Mouse (Mus musculus) MEL (cell line): ENCODE results near the gene Bmp8a. TPM values are rescaled to one million over a fixed set of nuclear protein-coding genes. Genes with fewer than 3 reads are reported as not detected.

Source experiments
- DNase-seq: peaks from one replicate; pipeline ENCODE4 v3.0.0; 2011; ENCODE audit warnings: low read depth, low spot score
- H3K27ac ChIP-seq: 2 replicates; pipeline ENCODE4 v1.5.1; 2012; ENCODE audit warnings: low read depth, mild to moderate bottlenecking, control low read depth, low read length, moderate library complexity; ENCODE audit not compliant: control insufficient read depth
- H3K27me3 ChIP-seq, 2 experiments: fragments of 150-350 bp in 1 of 2; sonication (generic) in 1 of 2; 2 replicates each; pipeline ENCODE4 v1.6.1; 2012; ENCODE audit warnings: low read length in 2 of 2, mild to moderate bottlenecking in 2 of 2, improper control_type of control experiment in 1 of 2, moderate library complexity in 1 of 2; ENCODE audit not compliant: insufficient read depth in 2 of 2, control insufficient read depth in 1 of 2
- H3K36me3 ChIP-seq, 2 experiments: 2 replicates each; pipeline ENCODE4 v1.6.1; 2012 to 2014; ENCODE audit warnings: low read length in 2 of 2, improper control_type of control experiment in 1 of 2, inconsistent platforms in 1 of 2, mild to moderate bottlenecking in 1 of 2; ENCODE audit not compliant: insufficient read depth in 2 of 2, control insufficient read depth in 1 of 2
- H3K4me1 ChIP-seq, 2 experiments: fragments of 150-350 bp in 1 of 2; sonication (generic) in 1 of 2; 2 replicates each; pipeline ENCODE4 v1.6.1; 2012; ENCODE audit warnings: low read length in 2 of 2, improper control_type of control experiment in 1 of 2, mild to moderate bottlenecking in 1 of 2; ENCODE audit not compliant: insufficient read depth in 2 of 2, control insufficient read depth in 1 of 2
- H3K4me3 ChIP-seq, 2 experiments: fragments of 150-350 bp in 1 of 2; sonication (generic) in 1 of 2; 2 replicates each; pipeline ENCODE4 v1.5.1; 2012; ENCODE audit warnings: low read depth in 2 of 2, low read length in 2 of 2, mild to moderate bottlenecking in 2 of 2, moderate library complexity in 2 of 2, control low read depth in 1 of 2, improper control_type of control experiment in 1 of 2; ENCODE audit not compliant: control insufficient read depth in 1 of 2, insufficient read depth in 1 of 2
- H3K79me2 ChIP-seq: 2 replicates; pipeline ENCODE4 v1.6.1; 2012; ENCODE audit warnings: mild to moderate bottlenecking, low read length, moderate library complexity; ENCODE audit not compliant: control insufficient read depth, poor library complexity, insufficient read depth
- H3K9ac ChIP-seq: 2 replicates; pipeline ENCODE4 v1.6.1; 2012; ENCODE audit warnings: low read depth, mild to moderate bottlenecking, control low read depth, low read length, moderate library complexity; ENCODE audit not compliant: control insufficient read depth, poor library complexity, severe bottlenecking
- H3K9me3 ChIP-seq: fragments of 150-350 bp; sonication (generic); replicated peaks from 2 replicates; pipeline ENCODE4 v1.6.1; 2012; ENCODE audit warnings: mild to moderate bottlenecking, low read length, improper control_type of control experiment, moderate library complexity; ENCODE audit not compliant: insufficient read depth
- BHLHE40 ChIP-seq: IDR thresholded peaks from 2 replicates; pipeline ENCODE4 v1.6.1; 2012; ENCODE audit warnings: low read depth, mild to moderate bottlenecking, inconsistent platforms, low read length, improper control_type of control experiment, borderline replicate concordance
- CHD1 ChIP-seq: IDR thresholded peaks from 2 replicates; pipeline ENCODE4 v1.6.1; 2012; ENCODE audit warnings: low read depth, mild to moderate bottlenecking, inconsistent platforms, low read length, improper control_type of control experiment
- E2F4 ChIP-seq: IDR thresholded peaks from 2 replicates; pipeline ENCODE4 v1.6.1; 2011; ENCODE audit warnings: low read depth, low read length, improper control_type of control experiment, borderline replicate concordance
- ELF1 ChIP-seq: IDR thresholded peaks from 2 replicates; pipeline ENCODE4 v1.6.1; 2014; ENCODE audit warnings: low read depth, mild to moderate bottlenecking, inconsistent platforms, low read length, improper control_type of control experiment, moderate library complexity
- GABPA ChIP-seq: IDR thresholded peaks from 2 replicates; pipeline ENCODE4 v1.6.1; 2012; ENCODE audit warnings: low read depth, mild to moderate bottlenecking, inconsistent platforms, low read length, improper control_type of control experiment, moderate library complexity
- GATA1 ChIP-seq: IDR thresholded peaks from 2 replicates; pipeline ENCODE4 v1.6.1; 2011; ENCODE audit warnings: low read depth, low read length, improper control_type of control experiment
- HCFC1 ChIP-seq: IDR thresholded peaks from 2 replicates; pipeline ENCODE4 v1.6.1; 2012; ENCODE audit warnings: low read depth, mild to moderate bottlenecking, inconsistent platforms, low read length, improper control_type of control experiment, moderate library complexity
- JUND ChIP-seq: IDR thresholded peaks from 2 replicates; pipeline ENCODE4 v1.6.1; 2011; ENCODE audit warnings: low read depth, mild to moderate bottlenecking, improper control_type of control experiment, low read length
- KAT2A ChIP-seq: conservative IDR thresholded peaks from 2 replicates; pipeline ENCODE4 v1.6.1; 2012; ENCODE audit warnings: low read depth, low read length, improper control_type of control experiment, inconsistent platforms
- MAFK ChIP-seq: IDR thresholded peaks from 2 replicates; pipeline ENCODE4 v1.6.1; 2011; ENCODE audit warnings: low read depth, mild to moderate bottlenecking, low read length, improper control_type of control experiment, borderline replicate concordance
- MAX ChIP-seq: IDR thresholded peaks from 2 replicates; pipeline ENCODE4 v1.6.1; 2011; ENCODE audit warnings: low read length, improper control_type of control experiment
- MAZ ChIP-seq: IDR thresholded peaks from 2 replicates; pipeline ENCODE4 v1.6.1; 2012; ENCODE audit warnings: low read depth, mild to moderate bottlenecking, inconsistent platforms, low read length, improper control_type of control experiment
- MEF2A ChIP-seq: IDR thresholded peaks from 2 replicates; pipeline ENCODE4 v1.6.1; 2014; ENCODE audit warnings: low read depth, mild to moderate bottlenecking, inconsistent platforms, low read length, improper control_type of control experiment; ENCODE audit not compliant: poor library complexity, insufficient replicate concordance, severe bottlenecking; ENCODE audit errors: extremely low read depth
- NRF1 ChIP-seq: IDR thresholded peaks from 2 replicates; pipeline ENCODE4 v1.6.1; 2014; ENCODE audit warnings: low read depth, mild to moderate bottlenecking, inconsistent platforms, low read length, improper control_type of control experiment, moderate library complexity; ENCODE audit not compliant: poor library complexity, insufficient read depth, severe bottlenecking
- POLR2A ChIP-seq, 2 experiments: IDR thresholded peaks; 2 replicates each; pipeline ENCODE4 v1.6.1; 2011 to 2012; ENCODE audit warnings: low read length in 2 of 2, mild to moderate bottlenecking in 2 of 2, control low read depth in 1 of 2, improper control_type of control experiment in 1 of 2, low read depth in 1 of 2, moderate library complexity in 1 of 2; ENCODE audit not compliant: control insufficient read depth in 1 of 2, insufficient read depth in 1 of 2, poor library complexity in 1 of 2
- POLR2AphosphoS2 ChIP-seq: IDR thresholded peaks from 2 replicates; pipeline ENCODE4 v1.6.1; 2011; ENCODE audit warnings: low read length, improper control_type of control experiment
- RAD21 ChIP-seq: IDR thresholded peaks from 2 replicates; pipeline ENCODE4 v1.6.1; 2011; ENCODE audit warnings: mild to moderate bottlenecking, low read depth, low read length, improper control_type of control experiment
- RCOR1 ChIP-seq: IDR thresholded peaks from 2 replicates; pipeline ENCODE4 v1.6.1; 2012; ENCODE audit warnings: low read depth, mild to moderate bottlenecking, inconsistent platforms, low read length, improper control_type of control experiment
- SIN3A ChIP-seq: IDR thresholded peaks from 2 replicates; pipeline ENCODE4 v1.6.1; 2012; ENCODE audit warnings: low read length, improper control_type of control experiment, inconsistent platforms
- SMC3 ChIP-seq: IDR thresholded peaks from 2 replicates; pipeline ENCODE4 v1.6.1; 2011; ENCODE audit warnings: low read depth, low read length, improper control_type of control experiment
- TAL1 ChIP-seq: IDR thresholded peaks from 2 replicates; pipeline ENCODE4 v1.6.1; 2012; ENCODE audit warnings: mild to moderate bottlenecking, inconsistent platforms, low read length, moderate library complexity, mixed read lengths
- TCF12 ChIP-seq: IDR thresholded peaks from 2 replicates; pipeline ENCODE4 v1.6.1; 2014; ENCODE audit warnings: low read depth, mild to moderate bottlenecking, inconsistent platforms, low read length, improper control_type of control experiment, moderate library complexity
- USF1 ChIP-seq: IDR thresholded peaks from 2 replicates; pipeline ENCODE4 v1.6.1; 2014; ENCODE audit warnings: low read depth, mild to moderate bottlenecking, inconsistent platforms, low read length, improper control_type of control experiment, moderate library complexity
- USF2 ChIP-seq, 2 experiments: IDR thresholded peaks; 2 replicates each; pipeline ENCODE4 v1.6.1; 2011 to 2012; ENCODE audit warnings: improper control_type of control experiment in 2 of 2, low read length in 2 of 2, borderline replicate concordance in 1 of 2, inconsistent platforms in 1 of 2, low read depth in 1 of 2, mild to moderate bottlenecking in 1 of 2; ENCODE audit not compliant: insufficient read depth in 1 of 2
- ZC3H11A ChIP-seq: IDR thresholded peaks from 2 replicates; pipeline ENCODE4 v1.6.1; 2012; ENCODE audit warnings: low read depth, mild to moderate bottlenecking, inconsistent platforms, low read length, improper control_type of control experiment
- ZMIZ1 ChIP-seq: IDR thresholded peaks from 2 replicates; pipeline ENCODE4 v1.6.1; 2012; ENCODE audit warnings: low read depth, mild to moderate bottlenecking, inconsistent platforms, low read length, improper control_type of control experiment, moderate library complexity
- ZNF384 ChIP-seq: IDR thresholded peaks from 2 replicates; pipeline ENCODE4 v1.6.1; 2012; ENCODE audit warnings: low read depth, mild to moderate bottlenecking, inconsistent platforms, low read length, improper control_type of control experiment
- polyA plus RNA-seq, 2 experiments: library from polyadenylated mRNA; stranded (reverse) in 1 of 2; unstranded in 1 of 2; fragments of >175 nt in 1 of 2; fragments of >200 nt in 1 of 2; gene quantifications; 2 replicates each; pipeline versions ENCODE4 v1.2.1 to v1.2.4; 2012; ENCODE audit warnings: low replicate concordance in 2 of 2, low read depth in 1 of 2; ENCODE audit not compliant: insufficient read length in 2 of 2, insufficient read depth in 1 of 2, missing spikeins in 1 of 2
- total RNA-seq: library from RNA; depleted of rRNA; stranded (reverse); fragments of 300-350 nt; gene quantifications from 2 replicates; pipeline ENCODE4 v1.2.3, GENCODE M21; 2012

The Bmp8a gene
- total and polyA plus RNA-seq, 3 experiments, result 0.19 to 0.43 TPM; not detected in 1

GRCm38 (mm10) chr4:123353271-123353877, 10.3 kb upstream of the Bmp8a start:
- Histone ChIP-seq H3K4me1 (no peaks in the 10 kb centered on the region), H3K36me3 (peaks cover 0 to 6% of the 10 kb centered on the region in 2 experiments; a peak in 2 of 4 replicates), H3K4me3 (no peak overlapping the region), H3K27ac (no peak overlapping the region), H3K9me3 (no peaks in the 10 kb centered on the region), H3K9ac (no peak overlapping the region), H3K27me3 (no peaks in the 10 kb centered on the region), H3K79me2 (no peaks in the 10 kb centered on the region)
- TF ChIP-seq BHLHE40 (no peak), NRF1 (no peak), CHD1 (no peak), GATA1 (no peak), MEF2A (no peak), HCFC1 (no peak), TAL1 (no peak), GABPA (no peak), JUND (no peak), TCF12 (no peak), ZC3H11A (no peak), RCOR1 (no peak), RAD21 (no peak), USF2 (IDR thresholded peaks at IDR 0.05; ENCODE audit: borderline replicate concordance in 1 of 2, insufficient read depth in 1 of 2, low read depth in 1 of 2, low read length in 2 of 2) (no peak), POLR2A (IDR thresholded peaks at IDR 0.05; ENCODE audit: control insufficient read depth in 1 of 2, insufficient read depth in 1 of 2, low read depth in 1 of 2, low read length in 2 of 2, poor library complexity in 1 of 2) (no peak), MAFK (no peak), E2F4 (no peak), KAT2A (no peak), SIN3A (no peak)
- no peak for DNase-seq

DNA sequence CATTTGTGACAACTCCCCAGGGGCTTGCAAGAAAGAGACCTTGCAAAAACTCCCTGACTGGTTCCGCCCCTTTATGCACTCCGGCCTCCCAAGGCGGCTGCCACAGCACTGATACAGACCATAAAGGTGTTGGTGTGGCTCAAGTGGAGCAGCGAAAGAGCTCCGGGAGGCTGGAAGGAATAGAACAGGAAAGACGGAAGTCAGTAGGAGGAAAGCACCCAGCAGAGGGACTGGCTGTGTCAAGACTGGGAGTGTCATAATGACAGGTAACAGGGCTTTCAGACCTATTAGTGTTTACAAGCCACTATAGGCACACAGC, 378 bp upstream of the Bmp8a start:
- no peaks in the 10 kb centered on the region for H3K27me3 ChIP-seq
- H3K4me1 ChIP-seq, result no peaks in the 10 kb centered on the region
- no peak for TF ChIP-seq ZMIZ1
- no peak for TF ChIP-seq GABPA
- TF ChIP-seq ZNF384, result no peak
- TF ChIP-seq POLR2AphosphoS2, result no peak
- TF ChIP-seq USF1, result no peak
- TF ChIP-seq NRF1, result no peak
- TF ChIP-seq RCOR1, result no peak
- no peak for TF ChIP-seq TAL1
- TF ChIP-seq ELF1, result no peak
- no peak for TF ChIP-seq TCF12
- no peak for TF ChIP-seq MAZ
- no peak for TF ChIP-seq MAX
- TF ChIP-seq SMC3, result no peak
- TF ChIP-seq KAT2A, result no peak
- peak overlapping the region; percentile 20; the same call in 1 of the 2 replicates for H3K9ac ChIP-seq
- H3K4me3 ChIP-seq, result peak overlapping the region; percentile 68 to 76
- H3K36me3 ChIP-seq, result no peaks in the 10 kb centered on the region
- H3K9me3 ChIP-seq, result no peaks in the 10 kb centered on the region
- H3K79me2 ChIP-seq, result no peaks in the 10 kb centered on the region
- H3K27ac ChIP-seq, result no peak overlapping the region
- DNase-seq, result no peak
